Comparison of ENCODE assay signal across 9 mouse cellular contexts in the genomic region with DNA sequence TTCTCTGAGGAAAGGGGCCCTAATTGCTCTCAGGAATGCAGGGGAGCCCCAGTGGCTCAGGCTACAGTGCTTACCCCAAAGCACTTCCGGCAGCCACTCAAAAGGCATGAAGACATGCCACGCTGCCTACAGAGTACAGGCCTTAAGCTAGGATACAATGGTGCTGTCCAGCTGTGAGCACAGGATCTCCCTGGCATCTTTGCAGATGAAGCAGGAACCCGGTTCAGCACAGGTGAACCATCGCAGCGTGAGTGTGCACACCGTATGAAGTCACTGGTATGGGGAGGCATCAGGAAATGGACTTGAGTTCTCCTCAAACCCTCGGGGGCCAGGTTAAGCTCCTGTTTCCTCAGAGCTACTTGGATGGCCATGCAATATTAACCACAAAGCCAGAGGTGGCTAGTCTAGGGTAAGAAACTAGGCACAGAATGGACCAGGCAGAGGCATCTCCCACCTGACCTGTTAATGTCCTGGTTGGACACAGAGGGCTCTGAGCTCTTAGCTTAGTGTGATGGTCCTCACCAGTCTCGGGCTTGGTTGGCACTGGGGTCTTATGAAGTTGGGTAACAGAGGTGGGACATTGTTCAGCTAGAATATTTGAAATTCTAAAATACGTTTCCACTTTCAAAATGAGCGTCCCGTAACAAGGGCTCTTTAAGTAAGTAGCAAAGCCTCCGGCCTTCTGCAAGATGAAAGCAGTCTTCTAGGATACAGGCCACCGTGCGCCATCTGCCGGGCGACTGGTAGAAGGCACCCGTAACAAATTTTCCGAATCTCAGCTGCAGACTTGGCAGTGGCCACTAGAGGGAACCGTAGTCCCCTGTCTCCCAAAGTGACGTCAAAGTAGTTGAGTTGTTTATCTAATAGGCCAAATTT.
DNase-seq lines count a peak whose midpoint lies in the region; ATAC-seq and TF ChIP-seq lines count a peak whose summit lies in the region.
"Had no signal": no experiment of that assay in that cellular context is flagged by ENCODE, and none has a peak within 500 bp of the region (broad histone marks: within the 10 kb centered on the region; RNA-seq: fewer than 3 reads in every experiment).

No protein-coding gene starts in this region.

- H3K27ac ChIP-seq in cerebellum, adult 2 months (ENCODE audit: insufficient read depth, low read length) = no peak overlapping the region
- no peak overlapping the region for H3K27ac ChIP-seq in forebrain, postnatal 0 days (ENCODE audit: low read depth, low read length)
- H3K27ac ChIP-seq in hindbrain, embryonic 11.5 days (ENCODE audit: low read depth, low read length) = no peak overlapping the region
- no peak overlapping the region for H3K27ac ChIP-seq in lung, embryonic 16.5 days (ENCODE audit: low read length)

- peak; percentile 90 for TF ChIP-seq CTCF in cerebellum, adult 2 months (IDR thresholded peaks at IDR 0.05; ENCODE audit: borderline replicate concordance, insufficient read depth, low read depth, low read length)
- peak; percentile 98 for TF ChIP-seq CTCF in forebrain, postnatal 0 days (IDR thresholded peaks at IDR 0.05; ENCODE audit: low read depth)

- no peaks in the 10 kb centered on the region for H3K36me3 ChIP-seq in forebrain, postnatal 0 days (ENCODE audit: insufficient read depth)
- no peaks in the 10 kb centered on the region for H3K36me3 ChIP-seq in hindbrain, embryonic 11.5 days (ENCODE audit: control insufficient read depth, insufficient read depth, low read length)
- H3K36me3 ChIP-seq in lung, embryonic 16.5 days (ENCODE audit: control insufficient read depth, insufficient read depth, low read length) = no peaks in the 10 kb centered on the region

- no peak overlapping the region for H3K4me3 ChIP-seq in cerebellum, adult 2 months (replicated peaks; ENCODE audit: insufficient read depth, low read depth, low read length)
- H3K4me3 ChIP-seq in forebrain, postnatal 0 days (ENCODE audit: low read depth, low read length) = no peak overlapping the region
- no peak overlapping the region for H3K4me3 ChIP-seq in hindbrain, embryonic 11.5 days (ENCODE audit: low read depth, low read length)
- H3K4me3 ChIP-seq in lung, embryonic 16.5 days (ENCODE audit: low read length) = no peak overlapping the region
- H3K4me3 ChIP-seq: myocyte had no signal

- no peak overlapping the region for H3K4me2 ChIP-seq in forebrain, postnatal 0 days (ENCODE audit: low read depth)
- H3K4me2 ChIP-seq in hindbrain, embryonic 11.5 days (replicated peaks; ENCODE audit: low read depth, low read length) = no peak overlapping the region
- H3K4me2 ChIP-seq in lung, embryonic 16.5 days (ENCODE audit: low read depth, low read length) = no peak overlapping the region

- no peak for TF ChIP-seq POLR2A in cerebellum, adult 2 months (IDR thresholded peaks at IDR 0.05; ENCODE audit: borderline replicate concordance, insufficient read depth, low read length)

- ATAC-seq in forebrain, postnatal 0 days = peak; percentile 83
- ATAC-seq in hindbrain, embryonic 11.5 days (ENCODE audit: low FRiP score) = peak; percentile 74
- ATAC-seq in lung, embryonic 16.5 days (ENCODE audit: low read depth) = peak; percentile 78

- no peaks in the 10 kb centered on the region for H3K27me3 ChIP-seq in cerebellum, adult 2 months (ENCODE audit: control insufficient read depth, insufficient read depth, low read length)
- H3K27me3 ChIP-seq in forebrain, postnatal 0 days (ENCODE audit: insufficient read depth, low read length) = no peaks in the 10 kb centered on the region
- no peaks in the 10 kb centered on the region for H3K27me3 ChIP-seq in hindbrain, embryonic 11.5 days (ENCODE audit: control insufficient read depth, insufficient read depth, low read length)
- no peaks in the 10 kb centered on the region for H3K27me3 ChIP-seq in lung, embryonic 16.5 days (ENCODE audit: control insufficient read depth, insufficient read depth, low read depth, low read length)

- H3K9ac ChIP-seq in forebrain, postnatal 0 days = no peak overlapping the region
- no peak overlapping the region for H3K9ac ChIP-seq in hindbrain, embryonic 11.5 days (ENCODE audit: low read depth, low read length)
- H3K9ac ChIP-seq in lung, embryonic 16.5 days (ENCODE audit: low read length) = no peak overlapping the region

- no peaks in the 10 kb centered on the region for H3K4me1 ChIP-seq in cerebellum, adult 2 months (ENCODE audit: control insufficient read depth, insufficient read depth, low read length)
- no peaks in the 10 kb centered on the region for H3K4me1 ChIP-seq in forebrain, postnatal 0 days (ENCODE audit: insufficient read depth)
- H3K4me1 ChIP-seq in hindbrain, embryonic 11.5 days (replicated peaks; ENCODE audit: control insufficient read depth, insufficient read depth, low read length) = no peaks in the 10 kb centered on the region
- 0 out of 2 replicates have a peak, but pooled peaks cover 3% of the 10 kb centered on the region for H3K4me1 ChIP-seq in lung, embryonic 16.5 days (replicated peaks; ENCODE audit: control insufficient read depth, insufficient read depth, low read length)

- DNase-seq in MN1 (ENCODE audit: low spot score) = peak; percentile 49
- peak; percentile 72 to 84 for DNase-seq in cerebellum, adult 2 months
- DNase-seq in forebrain, postnatal 0 days = peak; percentile 96
- DNase-seq in hindbrain, embryonic 11.5 days (ENCODE audit: low spot score) = peak; percentile 91
- peak; percentile 98 for DNase-seq in layer of hippocampus, adult 9-10 months (ENCODE audit: low spot score)
- peak; percentile 83 for DNase-seq in ovary, postnatal 14 days (ENCODE audit: low spot score)
- DNase-seq in thymus, postnatal 0 days (ENCODE audit: low spot score) = peak; percentile 81

- WGBS in cerebellum, adult 2 months = 33% methylated on average over 20 of the region's 20 CpGs
- WGBS in forebrain, postnatal 0 days = 34% methylated on average over 20 of the region's 20 CpGs
- WGBS in hindbrain, embryonic 11.5 days = 38% methylated on average over 20 of the region's 20 CpGs
- WGBS in lung, embryonic 16.5 days = 31% methylated on average over 20 of the region's 20 CpGs

- H3K9me3 ChIP-seq in forebrain, postnatal 0 days (ENCODE audit: low read length) = no peaks in the 10 kb centered on the region
- H3K9me3 ChIP-seq in hindbrain, embryonic 11.5 days (ENCODE audit: control insufficient read depth, low read length) = no peaks in the 10 kb centered on the region
- H3K9me3 ChIP-seq in lung, embryonic 16.5 days (ENCODE audit: control insufficient read depth, low read length) = no peaks in the 10 kb centered on the region
